Mouse (Mus musculus) lung, adult 2 months (tissue): ENCODE data around the gene Ccdc121. TPM values are rescaled to one million over a fixed set of nuclear protein-coding genes. Genes with fewer than 3 reads are reported as not detected.

ENCODE experiments used
- DNase-seq: peaks from one replicate; pipeline ENCODE4 v3.0.0; 2022
- H3K4me1 ChIP-seq: fragments of 200-500 bp; 2 replicates; pipeline ENCODE4 v1.6.1; 2011; ENCODE audit warnings: low read length; ENCODE audit not compliant: control insufficient read depth, insufficient read depth
- H3K4me3 ChIP-seq: fragments of 200-500 bp; replicated peaks from 2 replicates; pipeline ENCODE3; 2011; ENCODE audit warnings: low read depth, mild to moderate bottlenecking, control low read depth, low read length; ENCODE audit errors: extremely low read depth
- CTCF ChIP-seq: fragments of 200-500 bp; IDR thresholded peaks from 2 replicates; pipeline ENCODE4 v1.5.1; 2011; ENCODE audit warnings: mild to moderate bottlenecking, low read length, control low read depth; ENCODE audit not compliant: insufficient read depth
- POLR2A ChIP-seq: fragments of 200-500 bp; IDR thresholded peaks from 2 replicates; pipeline ENCODE4 v1.6.1; 2011; ENCODE audit warnings: low read depth, mild to moderate bottlenecking, control low read depth, low read length, borderline replicate concordance; ENCODE audit errors: extremely low read depth
- WGBS: fragments of 180-500 bp; shearing (Covaris S2); methylation state at CpG from one replicate; pipeline ENCODE4 v1.1.7; 2018; 5-methylcytosine and 5-hydroxymethylcytosine counted together
- polyA plus RNA-seq: library from polyadenylated mRNA; depleted of rRNA; stranded (reverse); fragments of >200 nt; gene quantifications from 2 replicates; pipeline ENCODE4 v1.2.3, GENCODE M21; 2012

Ccdc121 gene
- polyA plus RNA-seq, 1 experiment: 0.79 TPM

DNA sequence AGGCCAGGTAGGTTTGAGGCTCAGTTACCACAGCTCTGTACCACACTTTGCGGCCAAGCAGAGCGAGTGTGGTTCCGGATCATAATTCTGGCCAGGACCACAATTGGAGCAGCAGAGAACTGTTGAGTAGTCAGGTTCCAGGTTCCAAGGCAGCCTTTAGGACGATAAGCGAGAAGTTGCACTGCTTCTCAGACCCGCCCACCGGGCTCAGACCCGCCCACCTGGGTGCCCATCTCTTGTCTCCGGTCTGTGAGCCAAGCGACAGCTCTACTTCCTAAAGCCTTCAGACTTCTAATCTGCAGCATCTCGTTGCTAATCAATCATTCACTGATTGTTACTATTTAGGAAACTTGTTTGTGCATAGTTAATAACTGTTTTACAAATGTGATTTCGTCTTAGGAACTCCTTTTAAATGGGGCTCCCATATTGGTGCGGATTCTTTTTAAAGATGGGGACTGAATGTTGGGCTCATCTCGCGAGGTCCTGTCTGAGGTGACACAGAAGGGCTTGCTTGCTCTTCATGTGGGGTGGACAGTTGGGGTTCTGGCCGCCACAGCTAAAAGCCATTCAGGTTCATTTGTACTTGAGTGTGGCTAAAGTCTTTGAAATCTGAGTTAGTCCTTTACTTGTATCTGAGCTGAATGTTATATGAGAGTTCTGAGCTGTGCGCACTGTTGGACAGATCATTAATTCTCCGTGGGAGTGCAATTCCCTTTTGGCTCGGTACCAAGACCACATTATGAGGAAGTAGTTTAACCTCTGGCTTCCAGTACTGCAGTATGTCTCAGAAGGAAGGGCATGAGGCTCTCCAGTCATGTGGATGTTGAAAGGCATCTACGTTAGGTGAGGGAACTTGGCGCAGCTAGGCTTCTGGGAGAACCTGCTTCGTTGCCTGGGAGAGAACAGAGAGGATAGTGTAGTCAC lies 28.9 kb upstream of the Ccdc121 start:
- TF ChIP-seq POLR2A: no peak
- TF ChIP-seq CTCF: no peak
- H3K4me1 ChIP-seq: no peaks in the 10 kb centered on the region
- 44% methylated on average over 22 of the region's 22 CpGs for WGBS
- no peak overlapping the region for H3K4me3 ChIP-seq
- DNase-seq: no peak

DNA sequence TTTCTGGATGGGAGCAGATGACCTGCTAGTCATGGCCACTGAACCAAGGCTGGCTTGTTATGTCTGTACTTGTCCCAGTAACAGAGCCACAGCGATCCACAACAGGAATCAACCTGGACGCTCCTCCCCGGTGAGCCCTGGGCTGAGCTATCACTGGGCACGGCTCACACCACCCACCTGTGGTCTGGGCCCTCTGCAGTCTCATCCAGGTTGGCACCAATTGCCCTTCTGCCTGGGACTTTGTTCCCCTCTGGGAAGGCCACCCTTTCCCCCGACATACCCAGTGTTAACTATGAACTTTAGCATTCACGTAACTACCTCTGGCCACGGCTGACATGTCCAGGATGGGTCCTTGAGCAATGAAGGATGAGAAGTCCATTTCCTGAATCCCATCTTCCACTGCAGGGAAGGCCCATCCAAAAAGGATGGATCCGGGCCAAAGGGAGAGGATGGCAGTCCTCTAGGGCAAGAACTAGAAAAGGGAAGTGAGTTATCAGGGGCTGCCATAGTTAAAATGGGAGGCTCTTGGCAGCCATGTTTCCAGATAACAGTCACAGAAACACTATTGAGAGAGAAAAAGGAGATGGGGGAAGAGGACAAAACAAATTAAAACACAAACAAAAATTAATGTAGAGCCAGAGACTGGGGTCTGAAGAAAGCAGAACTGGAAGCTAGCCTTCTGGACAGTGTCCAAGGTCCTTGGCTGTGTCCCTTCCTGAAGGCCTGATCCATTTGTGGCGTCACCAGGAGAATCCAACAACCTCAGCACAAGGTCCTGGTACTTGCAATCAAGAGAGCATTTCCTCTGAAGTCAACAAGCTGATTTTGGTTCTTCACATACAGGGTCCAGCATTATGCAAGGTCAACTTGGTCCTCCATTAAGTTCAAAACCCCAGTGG lies 26.6 kb upstream of the Ccdc121 start:
- TF ChIP-seq POLR2A (no peak), CTCF (no peak)
- no peak for DNase-seq
- no peak overlapping the region for H3K4me3 ChIP-seq
- no peaks in the 10 kb centered on the region for H3K4me1 ChIP-seq
- 87% methylated on average over 9 of the region's 9 CpGs for WGBS

DNA sequence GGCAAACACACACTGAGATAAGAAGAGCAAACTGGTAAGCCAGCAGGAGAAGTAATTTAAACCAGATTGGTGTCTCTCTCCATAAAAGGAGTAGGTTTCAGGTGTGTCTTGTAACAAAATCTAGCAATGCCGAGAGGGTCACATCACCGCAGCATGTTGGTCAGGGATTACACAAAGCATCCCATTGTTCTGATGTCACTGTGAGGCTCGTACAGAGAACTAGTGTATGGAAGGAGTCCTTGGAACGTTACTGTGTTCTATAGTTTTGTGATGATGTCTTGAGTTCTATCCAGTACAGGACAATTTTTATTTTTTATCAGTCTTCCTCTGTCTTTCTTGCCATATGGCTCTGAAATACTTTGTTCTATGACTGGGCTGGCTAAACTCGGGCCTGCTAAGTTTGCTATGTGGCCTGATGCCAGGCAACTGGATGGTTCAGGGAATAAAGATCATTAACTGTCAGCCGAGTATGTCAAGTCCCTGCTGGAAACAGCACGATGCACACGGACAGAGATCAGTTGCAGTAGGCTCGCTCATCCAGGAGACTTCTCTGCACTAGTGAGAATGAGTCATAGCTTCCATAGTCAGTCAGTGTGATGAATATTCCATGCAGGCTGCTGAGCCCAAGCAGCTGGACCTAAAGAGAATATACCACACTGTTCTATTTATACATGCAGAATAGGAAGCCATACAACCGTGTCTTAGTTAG lies 24.1 kb upstream of the Ccdc121 start:
- WGBS: 44% methylated on average over 10 of the region's 10 CpGs
- TF ChIP-seq POLR2A (no peak), CTCF (no peak)
- Histone ChIP-seq H3K4me3 (no peak overlapping the region), H3K4me1 (no peaks in the 10 kb centered on the region)
- no peak for DNase-seq

DNA sequence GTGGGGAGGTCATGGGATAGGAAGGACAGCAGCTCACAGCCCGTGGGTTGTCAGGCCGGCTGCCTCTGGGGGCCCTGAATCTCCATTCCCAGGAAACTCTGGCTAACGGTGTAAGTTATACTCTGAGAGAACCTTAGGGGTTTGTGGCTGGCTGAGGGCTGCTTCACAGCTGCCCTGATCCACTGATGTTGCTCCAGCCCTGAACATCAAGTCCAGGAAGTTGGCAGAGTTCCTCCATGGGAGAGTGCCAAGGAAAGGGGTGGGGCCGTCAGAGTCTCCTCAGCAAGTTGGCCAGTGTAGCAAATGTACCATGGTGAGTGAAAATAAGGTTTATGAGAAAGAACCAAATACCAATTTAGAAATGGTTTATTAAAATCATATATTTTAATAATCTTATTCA lies 18.1 kb upstream of the Ccdc121 start:
- WGBS: 14% methylated on average over 4 of the region's 4 CpGs
- peak; percentile 71 for DNase-seq
- Histone ChIP-seq H3K4me3 (no peak overlapping the region), H3K4me1 (no peaks in the 10 kb centered on the region)
- TF ChIP-seq POLR2A (no peak), CTCF (no peak)

DNA sequence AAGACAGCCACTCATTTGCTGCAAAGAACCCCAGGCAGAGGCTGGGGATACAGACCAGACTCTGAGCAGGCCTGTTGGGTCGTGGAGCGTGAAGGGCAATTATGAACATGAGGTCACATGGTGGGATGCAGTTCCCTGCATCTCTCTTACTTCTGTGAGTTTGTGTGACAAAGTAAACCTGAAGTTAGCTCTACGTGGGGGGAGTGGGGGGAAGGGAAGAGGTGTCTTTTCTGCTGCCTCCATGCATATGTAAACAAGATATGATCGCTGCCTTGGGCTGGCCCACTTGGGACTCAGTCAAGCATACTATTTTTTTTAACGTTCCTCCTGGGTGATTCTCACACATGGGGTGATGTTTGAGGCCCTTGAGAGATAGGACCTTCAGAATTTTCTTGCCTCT lies 14.7 kb upstream of the Ccdc121 start:
- DNase-seq: no peak
- Histone ChIP-seq H3K4me1 (no peaks in the 10 kb centered on the region), H3K4me3 (no peak overlapping the region)
- TF ChIP-seq CTCF (no peak), POLR2A (no peak)
- 51% methylated on average over 5 of the region's 5 CpGs for WGBS

DNA sequence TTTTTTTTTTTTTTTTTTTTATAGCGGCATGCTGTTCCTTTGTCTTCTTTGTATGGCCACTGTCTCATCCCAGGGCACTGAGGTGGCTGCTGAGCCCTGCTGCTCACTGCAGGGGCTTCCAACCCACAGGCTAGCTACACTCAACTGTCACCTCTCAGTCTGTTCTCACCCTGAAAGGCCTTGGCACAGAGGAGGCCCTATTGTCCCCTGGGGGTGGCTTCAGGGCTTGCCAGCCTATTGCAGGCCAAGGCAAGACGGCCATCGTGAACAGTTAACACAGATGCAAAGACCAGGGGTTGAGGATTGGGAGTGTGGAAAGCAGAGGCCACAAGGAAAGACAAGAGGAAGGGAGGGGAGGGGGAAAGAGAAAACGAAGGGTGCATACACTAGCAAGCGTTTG lies 12.6 kb upstream of the Ccdc121 start:
- no peak overlapping the region for H3K4me3 ChIP-seq
- WGBS: 68% methylated on average over 5 of the region's 5 CpGs
- no peak for TF ChIP-seq POLR2A
- TF ChIP-seq CTCF: no peak
- DNase-seq: no peak
- H3K4me1 ChIP-seq: no peaks in the 10 kb centered on the region

DNA sequence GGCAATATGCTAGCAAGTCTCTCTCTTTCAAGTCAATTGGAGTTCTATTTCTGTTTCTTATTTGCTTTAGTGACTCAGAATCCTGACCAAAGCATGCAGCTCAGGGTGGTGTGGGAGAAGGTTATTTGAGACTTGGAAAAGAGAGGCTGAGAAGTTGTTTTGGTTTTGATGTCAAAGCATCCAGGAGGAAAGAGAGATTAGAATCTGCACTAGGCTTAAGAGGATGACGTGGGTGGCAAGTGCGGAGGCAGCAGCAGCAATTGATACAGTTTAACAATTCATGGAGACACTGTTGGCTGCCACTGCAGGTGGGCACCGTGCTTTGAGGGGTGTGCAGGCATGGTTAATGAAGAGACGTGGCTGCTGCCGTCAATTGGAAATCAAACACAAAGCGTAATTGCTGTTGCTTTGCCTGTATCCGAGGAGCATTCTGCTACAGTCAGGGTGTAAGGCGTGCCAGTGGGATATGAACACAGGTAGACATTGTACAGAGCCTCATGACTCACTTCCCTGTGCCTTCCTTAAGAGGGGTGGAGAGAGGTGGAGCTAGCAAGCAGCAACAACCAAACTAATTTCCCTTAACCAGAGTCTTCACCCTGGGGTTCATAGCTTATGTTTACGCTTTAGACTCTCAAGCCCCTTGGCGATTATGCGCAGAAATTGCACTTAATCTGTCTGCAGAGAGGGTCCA lies 10.3 kb upstream of the Ccdc121 start:
- Histone ChIP-seq H3K4me1 (no peaks in the 10 kb centered on the region), H3K4me3 (no peak overlapping the region)
- TF ChIP-seq CTCF (no peak), POLR2A (no peak)
- WGBS: 63% methylated on average over 11 of the region's 11 CpGs
- DNase-seq: no peak

DNA sequence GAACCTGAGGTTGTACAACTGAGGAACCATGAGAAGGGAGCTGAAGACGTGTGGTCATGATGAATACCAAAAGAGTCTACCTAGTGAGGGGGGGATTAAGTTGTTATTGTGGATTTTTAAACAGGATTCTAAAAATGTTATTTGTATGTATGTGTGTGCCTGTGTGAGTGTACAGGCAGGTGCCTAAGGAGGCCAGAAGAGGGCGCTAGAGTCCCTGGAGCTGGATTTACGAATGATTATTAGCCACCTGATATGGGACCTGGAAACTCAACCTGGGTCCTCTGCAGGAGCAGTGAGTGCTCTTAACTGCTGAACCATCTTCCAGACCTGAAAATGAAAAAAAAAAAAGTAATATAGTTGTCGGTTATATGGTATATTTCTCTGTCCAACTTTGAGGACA lies 7.9 kb upstream of the Ccdc121 start:
- H3K4me3 ChIP-seq: no peak overlapping the region
- no peaks in the 10 kb centered on the region for H3K4me1 ChIP-seq
- no peak for DNase-seq
- 79% methylated on average over 4 of the region's 4 CpGs for WGBS
- TF ChIP-seq POLR2A (no peak), CTCF (no peak)
